Mouse (Mus musculus): ENCODE data around the gene Col26a1.

The Col26a1 gene

DNA sequence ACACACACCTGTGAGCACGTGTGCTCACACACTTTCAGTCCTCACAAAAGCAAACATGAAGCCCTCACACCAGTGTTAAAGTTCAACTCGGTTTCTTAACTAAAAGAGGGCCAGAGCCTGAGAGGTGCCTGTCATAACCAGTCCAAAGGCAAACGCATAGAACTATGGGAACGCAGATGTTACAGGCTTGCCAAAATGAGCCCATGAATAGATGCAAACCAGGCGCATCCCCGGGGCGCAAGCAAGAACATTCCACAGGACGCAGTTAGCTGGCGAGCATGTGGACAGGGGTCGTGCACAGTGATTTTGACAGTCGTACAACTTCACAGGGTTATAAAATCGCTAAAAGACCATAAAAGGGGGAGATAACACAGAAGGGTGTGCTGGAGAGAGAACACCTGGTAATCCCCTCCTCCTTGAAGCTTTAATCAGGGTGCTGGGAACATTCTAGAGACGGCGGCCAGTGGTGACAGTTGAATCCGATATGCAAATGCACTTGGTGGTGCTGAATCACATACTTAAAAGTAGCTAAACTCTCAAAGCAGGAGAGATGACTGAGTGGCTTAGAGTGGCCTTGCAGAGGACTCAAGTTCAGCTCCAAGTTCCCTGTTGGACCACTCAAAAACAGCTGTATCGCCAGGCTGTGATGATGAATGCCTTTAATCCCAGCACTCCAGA, 76.5 kb downstream of the Col26a1 start:
- no peak for DNase-seq (ENCODE audit: low read depth, low spot score)

GRCm38 (mm10) chr5:136805019-136805418, 78.0 kb downstream of the Col26a1 start:
- no peak for DNase-seq (ENCODE audit: low read depth, low spot score)

DNA sequence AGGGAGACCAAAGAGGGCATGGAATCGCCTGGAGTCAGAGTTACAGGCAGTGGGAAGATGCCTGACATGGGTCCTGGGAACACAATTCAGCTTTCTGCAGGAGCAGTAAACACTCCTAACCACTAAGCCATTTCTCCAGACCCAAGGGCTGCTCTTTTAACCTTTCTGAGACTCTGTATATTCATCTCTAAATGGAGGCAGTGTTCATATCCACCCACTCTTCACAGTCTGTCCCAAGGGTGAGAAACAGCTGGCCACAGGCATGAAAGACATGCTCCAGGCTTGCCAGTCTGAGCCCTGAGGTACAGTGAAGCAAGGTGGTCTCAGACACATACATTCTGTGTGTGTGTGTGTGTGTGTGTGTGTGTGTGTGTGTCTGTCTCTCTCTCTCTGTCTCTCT, 78.8 kb downstream of the Col26a1 start:
- DNase-seq (ENCODE audit: low read depth, low spot score), result no peak

DNA sequence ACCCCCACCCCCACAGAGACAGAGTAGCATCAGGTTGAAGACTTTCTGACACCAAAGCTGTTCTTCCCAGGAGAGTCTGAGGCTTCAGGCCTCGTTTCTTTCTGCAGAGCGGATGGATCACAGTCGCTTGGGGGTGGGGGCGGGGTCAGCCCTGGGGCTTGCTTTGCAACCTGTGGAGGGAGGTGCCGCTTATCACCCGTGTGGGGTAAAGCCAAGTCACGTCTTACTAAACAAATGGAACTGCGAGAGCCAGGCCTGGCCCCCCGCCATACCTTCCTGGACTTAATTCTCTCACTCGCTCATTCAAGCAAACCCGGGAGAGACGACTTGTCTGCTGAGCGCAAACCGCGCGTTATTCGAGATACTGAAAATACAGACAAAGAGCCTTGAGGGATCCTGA, 80.3 kb downstream of the Col26a1 start:
- no peak for DNase-seq (ENCODE audit: low read depth, low spot score)

DNA sequence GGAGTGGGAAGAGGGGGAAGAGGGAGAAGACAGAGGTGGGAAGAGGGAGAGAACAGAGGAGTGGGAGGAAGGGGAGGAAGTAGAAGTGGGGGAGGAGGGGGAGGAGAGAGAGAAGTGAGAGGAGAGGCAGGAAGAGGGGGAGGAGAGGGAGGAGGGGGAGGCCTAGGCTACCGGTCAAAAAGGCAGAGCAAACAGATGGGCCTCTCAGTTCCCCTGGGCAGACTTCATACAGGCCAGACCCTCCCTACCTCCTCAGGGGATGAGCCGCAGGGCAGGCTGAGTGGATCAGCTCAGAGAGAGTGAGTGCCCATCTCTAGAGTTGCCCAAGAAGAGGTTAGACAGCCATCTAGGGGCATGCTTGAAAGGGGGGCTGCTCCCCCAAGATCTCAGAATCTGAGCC, 86.1 kb downstream of the Col26a1 start:
- no peak for DNase-seq (ENCODE audit: low read depth, low spot score)

DNA sequence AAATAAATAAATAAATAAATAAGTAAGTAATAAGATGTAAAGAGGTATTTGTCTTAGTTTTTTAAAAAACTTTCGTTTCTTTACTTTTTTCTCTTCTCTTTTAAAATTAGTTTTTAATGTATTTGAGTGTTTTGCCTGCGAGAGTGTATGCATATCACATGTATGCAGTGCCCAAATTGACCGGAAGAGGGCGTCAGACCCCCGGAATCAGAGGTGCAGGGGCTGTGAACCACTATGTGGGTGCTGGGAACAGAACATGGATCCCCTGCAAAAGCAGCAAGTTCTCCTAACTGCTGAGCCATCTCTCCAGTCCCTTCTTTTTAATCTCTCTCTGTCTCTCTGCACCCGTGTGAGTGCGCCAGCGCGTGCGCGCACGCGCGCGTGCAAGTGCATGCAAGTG, 89.2 kb downstream of the Col26a1 start:
- no peak for DNase-seq (ENCODE audit: low read depth, low spot score)

GRCm38 (mm10) chr5:136792541-136792940, 90.5 kb downstream of the Col26a1 start:
- DNase-seq (ENCODE audit: low read depth, low spot score), result no peak

DNA sequence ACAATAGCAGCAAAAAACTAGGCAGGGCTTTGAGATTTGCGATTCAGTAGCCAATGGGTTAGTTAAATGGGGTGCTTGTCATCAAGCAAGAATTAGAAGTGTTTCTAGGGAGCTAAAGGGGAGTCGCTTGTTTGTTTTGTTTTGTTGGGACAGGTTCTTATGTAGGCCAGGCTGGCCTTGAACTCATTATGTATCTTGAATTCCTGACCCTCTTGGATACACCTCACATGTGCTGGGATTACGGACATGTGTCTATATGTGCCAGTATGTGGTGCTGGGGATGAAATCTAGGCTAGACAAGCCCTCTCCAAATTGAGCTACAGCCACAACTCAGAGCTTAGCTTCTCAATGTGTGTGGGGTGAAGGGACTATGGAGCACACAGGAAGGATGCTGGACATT, 91.8 kb downstream of the Col26a1 start:
- DNase-seq (ENCODE audit: low read depth, low spot score), result no peak

DNA sequence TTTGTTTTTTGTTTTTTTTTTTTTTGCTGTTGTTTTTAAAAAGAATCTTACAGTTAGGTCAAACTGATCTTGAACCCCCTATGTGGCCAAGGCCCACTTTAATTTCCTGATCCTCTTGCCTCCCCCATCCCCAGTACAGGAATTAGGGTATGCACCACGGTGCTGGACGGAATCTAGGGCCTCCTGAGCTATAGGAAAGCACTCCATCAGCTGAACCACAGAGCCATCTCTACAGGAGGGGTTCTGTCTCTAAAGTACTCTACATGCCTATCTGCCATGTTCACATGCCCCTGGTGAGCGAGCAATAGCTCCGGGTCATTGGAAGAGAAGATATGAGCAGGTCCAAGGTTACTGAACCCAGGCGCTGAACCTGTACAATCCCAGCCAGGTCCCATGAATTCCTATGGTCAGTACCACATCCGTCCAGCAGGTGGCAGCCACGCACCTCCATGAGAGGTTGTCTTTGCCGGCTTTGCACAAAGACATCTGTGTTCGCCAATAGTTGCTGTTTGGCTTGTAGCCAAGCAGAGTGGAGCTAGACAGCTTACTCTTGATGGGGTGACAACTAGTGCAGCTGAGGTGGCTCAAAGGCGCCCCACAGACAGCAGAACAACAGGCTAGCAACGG, 92.3 kb downstream of the Col26a1 start:
- peak; percentile 40 for DNase-seq (ENCODE audit: low read depth, low spot score)

GRCm38 (mm10) chr5:136784531-136784930, 98.5 kb downstream of the Col26a1 start:
- no peak for DNase-seq (ENCODE audit: low read depth, low spot score)

GRCm38 (mm10) chr5:136782600-136782999, 100.4 kb downstream of the Col26a1 start:
- DNase-seq (ENCODE audit: low read depth, low spot score), result no peak

GRCm38 (mm10) chr5:136780465-136780864, 102.5 kb downstream of the Col26a1 start:
- no peak for DNase-seq (ENCODE audit: low read depth, low spot score)

DNA sequence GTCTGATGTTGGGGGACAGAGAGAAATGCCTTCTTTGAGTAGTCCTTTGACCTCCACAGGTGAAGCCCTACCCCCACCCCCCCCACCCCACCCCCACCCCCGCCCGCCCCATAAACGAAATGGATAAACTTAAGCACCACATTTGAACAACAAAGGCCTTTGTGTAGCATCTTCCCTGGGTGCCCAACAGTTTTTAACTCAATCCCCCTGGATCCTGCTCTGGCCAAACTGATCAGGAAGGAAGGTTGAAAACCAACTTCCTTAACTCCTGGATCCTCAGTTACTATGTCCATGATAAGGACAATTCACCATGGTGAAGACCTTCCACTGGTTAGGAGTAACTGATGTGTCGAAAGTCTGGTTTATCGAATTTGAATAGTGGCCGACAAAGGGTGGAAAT, 103.1 kb downstream of the Col26a1 start:
- DNase-seq (ENCODE audit: low read depth, low spot score), result no peak

DNA sequence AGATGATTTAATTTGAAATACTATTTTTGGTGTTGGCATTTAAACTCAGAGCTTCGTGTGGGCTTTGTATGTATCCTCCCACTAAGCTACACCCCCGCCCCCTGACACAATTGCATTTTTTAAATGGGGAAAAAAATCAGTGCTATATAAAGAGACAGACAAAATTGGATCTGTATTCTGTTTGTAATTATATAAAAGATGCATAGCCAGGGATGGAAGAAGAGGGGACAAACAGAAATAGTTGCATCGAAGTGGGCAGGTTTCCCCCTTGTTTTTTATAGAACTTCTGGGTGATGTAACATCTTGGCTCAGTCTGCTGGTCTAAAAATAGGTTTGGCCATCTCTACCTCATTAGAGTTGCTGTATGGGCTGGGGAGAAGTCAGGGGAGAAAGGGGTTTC, 107.5 kb downstream of the Col26a1 start:
- DNase-seq (ENCODE audit: low read depth, low spot score), result no peak

DNA sequence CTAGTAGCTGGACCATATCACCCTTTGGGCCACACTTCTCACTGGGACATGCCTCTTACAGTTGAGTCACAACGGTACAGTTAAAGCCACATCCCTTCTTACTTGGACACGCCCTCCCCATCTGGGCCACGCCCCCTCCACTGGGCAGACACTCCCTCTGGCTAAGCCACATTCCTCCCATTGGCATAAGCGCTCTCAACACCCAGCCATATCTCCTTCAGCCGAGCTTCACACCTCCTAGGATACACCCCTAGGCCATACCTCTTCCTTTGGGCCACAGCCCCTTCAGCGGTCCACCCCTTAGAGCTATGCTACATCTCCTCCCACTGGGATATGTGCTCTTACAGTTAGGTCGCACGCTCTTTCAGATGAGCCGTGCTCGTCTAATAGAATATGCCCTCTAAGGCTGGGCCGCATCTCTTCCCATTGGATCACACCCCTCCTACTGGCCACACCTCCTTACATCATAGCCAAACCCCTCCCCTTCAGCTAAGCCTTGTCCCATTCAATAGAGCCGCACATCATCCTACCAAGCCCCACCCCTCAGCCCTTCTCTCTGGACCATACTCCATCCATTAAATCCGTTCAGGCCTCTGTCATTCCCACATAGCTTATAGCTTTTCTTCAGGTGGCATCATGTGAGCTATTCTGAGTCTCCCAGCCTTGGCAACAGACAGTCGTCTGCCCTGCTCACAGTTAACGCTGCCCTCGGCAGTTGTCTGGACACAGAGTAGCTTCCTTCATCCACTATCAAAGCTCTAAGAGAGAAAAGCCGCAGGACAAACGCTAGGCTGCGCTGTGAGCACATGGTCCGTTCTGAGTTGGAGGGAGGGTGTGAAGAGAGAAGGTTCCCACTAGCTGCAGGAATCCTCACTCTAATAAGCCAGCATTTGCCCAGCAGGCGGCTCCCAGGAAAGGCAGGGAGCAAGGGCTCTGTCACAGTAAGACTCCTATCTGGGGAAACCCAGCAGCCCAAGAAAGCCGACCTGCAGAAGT, 109.7 kb downstream of the Col26a1 start:
- no peak for DNase-seq (ENCODE audit: low read depth, low spot score)

- no peak for DNase-seq (ENCODE audit: low read depth, low spot score)
Observed at GRCm38 (mm10) chr5:136771132-136771531, 111.9 kb downstream of the Col26a1 start.

- DNase-seq (ENCODE audit: low read depth, low spot score), result no peak
Observed at GRCm38 (mm10) chr5:136767304-136767703, 115.7 kb downstream of the Col26a1 start.

GRCm38 (mm10) chr5:136764157-136764669, 118.8 kb downstream of the Col26a1 start:
- no peak for DNase-seq (ENCODE audit: low read depth, low spot score)

DNA sequence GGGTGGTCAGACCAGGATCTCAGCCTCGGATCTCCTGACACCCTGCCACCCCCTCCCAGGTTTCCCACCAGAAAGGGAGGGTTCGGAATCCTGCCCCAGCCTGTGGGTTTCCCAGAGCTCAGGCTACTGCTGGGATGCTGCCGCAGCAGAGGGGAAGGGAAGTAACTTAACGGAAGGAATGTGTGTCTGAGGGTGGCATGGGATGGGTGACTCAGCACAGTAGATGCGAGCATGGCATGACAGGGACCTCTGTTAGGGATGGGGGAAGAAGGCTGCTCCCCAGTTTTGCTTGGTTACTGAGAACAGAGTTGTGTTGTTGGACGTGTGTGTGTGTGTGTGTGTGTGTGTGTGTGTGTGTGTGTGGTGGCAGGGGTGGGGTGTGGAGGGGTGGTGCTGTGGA, 122.7 kb downstream of the Col26a1 start:
- no peak for DNase-seq (ENCODE audit: low read depth, low spot score)

DNA sequence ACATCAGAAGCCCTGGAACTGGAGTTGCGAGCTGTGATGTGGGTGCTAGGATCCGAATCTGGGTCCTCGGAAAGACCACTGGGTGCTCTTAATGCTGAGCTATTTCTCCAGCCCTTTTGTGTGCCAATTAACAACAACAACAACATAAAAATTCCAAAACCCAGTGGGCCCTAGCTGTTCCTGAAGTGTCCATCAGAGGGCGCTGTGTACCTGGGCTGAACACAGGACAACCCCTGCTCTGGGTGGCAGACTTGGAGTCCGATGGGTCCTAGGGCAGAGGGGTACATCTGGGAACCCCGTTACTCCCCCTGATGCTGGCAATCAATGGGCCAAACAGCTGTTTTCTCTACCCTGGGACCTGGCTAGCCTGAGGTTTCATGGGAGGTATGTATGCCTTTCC, 123.2 kb downstream of the Col26a1 start:
- no peak for DNase-seq (ENCODE audit: low read depth, low spot score)

DNA sequence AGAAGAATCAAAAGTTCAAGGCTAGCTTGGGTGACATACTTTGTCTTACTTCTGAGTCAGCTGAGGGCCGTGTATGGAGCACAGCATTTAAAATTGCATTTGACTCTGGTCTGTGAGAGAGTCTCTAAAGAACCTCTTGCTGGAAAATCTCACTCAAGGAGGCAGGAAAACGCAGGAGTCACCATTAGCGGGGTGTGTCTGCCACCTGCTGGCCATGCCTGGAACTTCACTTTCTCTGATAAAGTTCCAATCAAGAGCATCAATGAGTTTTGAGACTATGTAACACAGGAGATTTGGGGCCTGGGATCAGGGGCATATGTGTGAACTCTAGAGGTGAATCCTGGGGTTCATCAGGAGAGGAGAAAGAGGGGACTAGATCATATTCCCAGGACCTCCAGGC, 127.3 kb downstream of the Col26a1 start:
- DNase-seq (ENCODE audit: low read depth, low spot score), result no peak

GRCm38 (mm10) chr5:136754053-136754591, 128.9 kb downstream of the Col26a1 start:
- DNase-seq (ENCODE audit: low read depth, low spot score), result no peak
